Mouse (Mus musculus) liver, embryonic 12.5 days (tissue): ENCODE measurements around the gene Pou3f1. TPM values are rescaled to one million over a fixed set of nuclear protein-coding genes. Genes with fewer than 3 reads are reported as not detected.

ENCODE experiments used
- ATAC-seq: fragments of 200-750 bp; cut with Nextera tagmentation; 2 replicates; pipeline ENCODE4 v1.8.0; 2017; ENCODE audit warnings: moderate number of reproducible peaks, mild to moderate bottlenecking, moderate library complexity
- H3K27ac ChIP-seq: fragments of 300-500 bp; sonication (generic); 2 replicates; pipeline ENCODE4 v1.5.1; 2016; ENCODE audit warnings: mild to moderate bottlenecking
- H3K27me3 ChIP-seq: fragments of 300-500 bp; sonication (generic); replicated peaks from 2 replicates; pipeline ENCODE4 v1.6.1; 2016; ENCODE audit warnings: mild to moderate bottlenecking, moderate library complexity
- H3K36me3 ChIP-seq: fragments of 300-500 bp; sonication (generic); 2 replicates; pipeline ENCODE4 v1.6.1; 2016; ENCODE audit warnings: mild to moderate bottlenecking, moderate library complexity
- H3K4me1 ChIP-seq: fragments of 300-500 bp; sonication (generic); 2 replicates; pipeline ENCODE4 v1.6.1; 2016
- H3K4me2 ChIP-seq: fragments of 300-500 bp; sonication (generic); 2 replicates; pipeline ENCODE4 v1.6.1; 2016; ENCODE audit warnings: mild to moderate bottlenecking, moderate library complexity
- H3K4me3 ChIP-seq: fragments of 300-500 bp; sonication (generic); 2 replicates; pipeline ENCODE4 v1.5.1; 2016; ENCODE audit warnings: mild to moderate bottlenecking, moderate library complexity
- H3K9ac ChIP-seq: fragments of 300-500 bp; sonication (generic); 2 replicates; pipeline ENCODE4 v1.6.1; 2016; ENCODE audit warnings: mild to moderate bottlenecking, moderate library complexity
- H3K9me3 ChIP-seq: fragments of 300-500 bp; sonication (generic); replicated peaks from 2 replicates; pipeline ENCODE4 v1.6.1; 2016; ENCODE audit warnings: mild to moderate bottlenecking, moderate library complexity
- WGBS: fragments of 180-500 bp; shearing (Covaris S2); methylation state at CpG from one replicate; pipeline ENCODE4 v1.1.7; 2016; ENCODE audit not compliant: insufficient replicate concordance; 5-methylcytosine and 5-hydroxymethylcytosine counted together
- polyA plus RNA-seq: library from polyadenylated mRNA; unstranded; fragments of >200 nt; fragmentation: Nextera tagmentation; extraction: Ambion mirVana; gene quantifications from 2 replicates; pipeline ENCODE4 v1.2.1, GENCODE M21; 2016

Gene Pou3f1
- polyA plus RNA-seq, 1 experiment from 2014 or later, result 0.02 TPM

- no peaks in the 10 kb centered on the region for H3K9me3 ChIP-seq
- no peaks in the 10 kb centered on the region; the same call in 1 of the 2 replicates for H3K4me1 ChIP-seq
- H3K4me3 ChIP-seq, result 0 out of 2 replicates have a peak overlapping the region, but pooled peaks have one; percentile 6
- peaks cover 15% of the 10 kb centered on the region; the same call in 1 of the 2 replicates for H3K36me3 ChIP-seq
- peak overlapping the region; percentile 29 for H3K4me2 ChIP-seq
- WGBS, result 9% methylated on average over 25 of the region's 31 CpGs
- H3K27ac ChIP-seq, result no peak overlapping the region
- peaks cover 70% of the 10 kb centered on the region for H3K27me3 ChIP-seq
- no peak for ATAC-seq
- H3K9ac ChIP-seq, result no peak overlapping the region
Measured at GRCm38 (mm10) chr4:124672347-124673320, 16.0 kb downstream of the Pou3f1 start.

- ATAC-seq, result peak; percentile 22; the same call in 1 of the 2 replicates
- no peak overlapping the region for H3K27ac ChIP-seq
Measured at GRCm38 (mm10) chr4:124674334-124675032, 17.9 kb downstream of the Pou3f1 start.

GRCm38 (mm10) chr4:124675037-124675436 is 18.4 kb downstream of the Pou3f1 start:
- WGBS, result 4% methylated on average over 4 of the region's 4 CpGs
- H3K9me3 ChIP-seq, result no peaks in the 10 kb centered on the region
- ATAC-seq, result no peak
- H3K4me3 ChIP-seq, result no peak overlapping the region
- no peaks in the 10 kb centered on the region; the same call in 1 of the 2 replicates for H3K4me1 ChIP-seq
- peaks cover 48% of the 10 kb centered on the region for H3K27me3 ChIP-seq
- H3K36me3 ChIP-seq, result peaks cover 39% of the 10 kb centered on the region
- no peak overlapping the region for H3K4me2 ChIP-seq
- H3K27ac ChIP-seq, result no peak overlapping the region
- no peak overlapping the region for H3K9ac ChIP-seq

More at GRCm38 (mm10) chr4:124674334-124675032, 17.9 kb downstream of the Pou3f1 start:
- 74% methylated on average over 17 of the region's 17 CpGs for WGBS
- no peak overlapping the region for H3K4me3 ChIP-seq
- H3K9me3 ChIP-seq, result no peaks in the 10 kb centered on the region
- no peak overlapping the region for H3K4me2 ChIP-seq
- H3K4me1 ChIP-seq, result no peaks in the 10 kb centered on the region; the same call in 1 of the 2 replicates
- peaks cover 34% of the 10 kb centered on the region for H3K36me3 ChIP-seq
- no peak overlapping the region for H3K9ac ChIP-seq
- peaks cover 51% of the 10 kb centered on the region for H3K27me3 ChIP-seq

GRCm38 (mm10) chr4:124675958-124676357 is 19.4 kb downstream of the Pou3f1 start:
- Histone ChIP-seq H3K4me2 (no peak overlapping the region), H3K9ac (no peak overlapping the region), H3K27ac (no peak overlapping the region), H3K4me3 (no peak overlapping the region), H3K4me1 (no peaks in the 10 kb centered on the region; the same call in 1 of the 2 replicates), H3K9me3 (no peaks in the 10 kb centered on the region), H3K27me3 (peaks cover 39% of the 10 kb centered on the region), H3K36me3 (peaks cover 48% of the 10 kb centered on the region)
- WGBS, result 76% methylated on average over 6 of the region's 6 CpGs
- no peak for ATAC-seq

GRCm38 (mm10) chr4:124682270-124682669 is 25.7 kb downstream of the Pou3f1 start:
- no peak for ATAC-seq
- Histone ChIP-seq H3K27ac (no peak overlapping the region), H3K36me3 (peaks cover 91% of the 10 kb centered on the region), H3K9me3 (no peaks in the 10 kb centered on the region), H3K4me3 (no peak overlapping the region), H3K4me2 (no peak overlapping the region), H3K27me3 (no peaks in the 10 kb centered on the region), H3K4me1 (peaks cover 11% of the 10 kb centered on the region; the same call in 1 of the 2 replicates), H3K9ac (no peak overlapping the region)
- 67% methylated on average over 7 of the region's 7 CpGs for WGBS

GRCm38 (mm10) chr4:124683474-124683873 is 26.9 kb downstream of the Pou3f1 start:
- Histone ChIP-seq H3K27ac (no peak overlapping the region), H3K36me3 (peaks cover 90% of the 10 kb centered on the region), H3K4me3 (no peak overlapping the region), H3K4me2 (no peak overlapping the region), H3K27me3 (no peaks in the 10 kb centered on the region), H3K9ac (no peak overlapping the region), H3K4me1 (peaks cover 11% of the 10 kb centered on the region; the same call in 1 of the 2 replicates), H3K9me3 (no peaks in the 10 kb centered on the region)
- WGBS, result 83% methylated on average over 4 of the region's 4 CpGs
- no peak for ATAC-seq

- H3K4me3 ChIP-seq, result no peak overlapping the region
- H3K4me1 ChIP-seq, result peaks cover 12% of the 10 kb centered on the region; the same call in 1 of the 2 replicates
- H3K9me3 ChIP-seq, result no peaks in the 10 kb centered on the region
- no peak for ATAC-seq
- no peak overlapping the region for H3K9ac ChIP-seq
- WGBS, result 73% methylated on average over 4 of the region's 4 CpGs
- H3K4me2 ChIP-seq, result no peak overlapping the region
- H3K36me3 ChIP-seq, result peaks cover 88% of the 10 kb centered on the region
- no peak overlapping the region for H3K27ac ChIP-seq
- no peaks in the 10 kb centered on the region for H3K27me3 ChIP-seq
Measured at GRCm38 (mm10) chr4:124685004-124685403, 28.4 kb downstream of the Pou3f1 start.

- H3K4me2 ChIP-seq, result no peak overlapping the region
- H3K4me1 ChIP-seq, result peaks cover 17% of the 10 kb centered on the region
- H3K36me3 ChIP-seq, result peaks cover 83% of the 10 kb centered on the region
- 0 out of 2 replicates have a peak overlapping the region, but pooled peaks have one; percentile 1 for H3K27ac ChIP-seq
- 61% methylated on average over 8 of the region's 8 CpGs for WGBS
- no peak overlapping the region for H3K4me3 ChIP-seq
- no peak for ATAC-seq
- no peaks in the 10 kb centered on the region for H3K9me3 ChIP-seq
- H3K9ac ChIP-seq, result no peak overlapping the region
- H3K27me3 ChIP-seq, result no peaks in the 10 kb centered on the region
Measured at GRCm38 (mm10) chr4:124685453-124685852, 28.8 kb downstream of the Pou3f1 start.

- H3K4me2 ChIP-seq, result no peak overlapping the region
Measured at GRCm38 (mm10) chr4:124685897-124686402, 29.3 kb downstream of the Pou3f1 start.

GRCm38 (mm10) chr4:124691455-124691854 is 34.8 kb downstream of the Pou3f1 start:
- WGBS, result 58% methylated on average over 8 of the region's 8 CpGs
- peak overlapping the region; percentile 87 for H3K4me2 ChIP-seq

More at GRCm38 (mm10) chr4:124685897-124686402, 29.3 kb downstream of the Pou3f1 start:
- Histone ChIP-seq H3K4me1 (peaks cover 22% of the 10 kb centered on the region), H3K4me3 (no peak overlapping the region), H3K27me3 (no peaks in the 10 kb centered on the region), H3K9ac (no peak overlapping the region), H3K27ac (0 out of 2 replicates have a peak overlapping the region, but pooled peaks have one; percentile 1), H3K36me3 (peaks cover 82% of the 10 kb centered on the region), H3K9me3 (no peaks in the 10 kb centered on the region)
- 74% methylated on average over 8 of the region's 8 CpGs for WGBS
- ATAC-seq, result no peak

GRCm38 (mm10) chr4:124692416-124692861 is 35.8 kb downstream of the Pou3f1 start:
- Histone ChIP-seq H3K27me3 (no peaks in the 10 kb centered on the region), H3K27ac (peak overlapping the region; percentile 69), H3K4me2 (peak overlapping the region; percentile 87), H3K36me3 (peaks cover 27% of the 10 kb centered on the region), H3K9ac (peak overlapping the region; percentile 89), H3K4me3 (peak overlapping the region; percentile 96), H3K4me1 (peaks cover 54% of the 10 kb centered on the region), H3K9me3 (no peaks in the 10 kb centered on the region)
- 30% methylated on average over 3 of the region's 3 CpGs for WGBS
- no peak for ATAC-seq

More at GRCm38 (mm10) chr4:124691455-124691854, 34.8 kb downstream of the Pou3f1 start:
- H3K9ac ChIP-seq, result peak overlapping the region; percentile 7; the same call in 1 of the 2 replicates
- H3K36me3 ChIP-seq, result peaks cover 30% of the 10 kb centered on the region
- peaks cover 55% of the 10 kb centered on the region for H3K4me1 ChIP-seq
- ATAC-seq, result no peak
- no peaks in the 10 kb centered on the region for H3K9me3 ChIP-seq
- no peaks in the 10 kb centered on the region for H3K27me3 ChIP-seq
- peak overlapping the region; percentile 34 for H3K27ac ChIP-seq
- no peak overlapping the region; the same call in 1 of the 2 replicates for H3K4me3 ChIP-seq
